Mouse (Mus musculus) left cerebral cortex, postnatal 14 days (tissue): ENCODE results near the gene Tnnt1. TPM values are rescaled to one million over a fixed set of nuclear protein-coding genes. Genes with fewer than 3 reads are reported as not detected.

Experiments used
- DNase-seq, 2 experiments: peaks; one replicate each; pipeline ENCODE4 v3.0.0; 2021 to 2022; ENCODE audit warnings: low spot score in 2 of 2, mixed read lengths in 1 of 2
- intact Hi-C: fragments of 180-260 bp; cut with DNase I; formaldehyde crosslinking; loops from one replicate; pipeline ENCODE4 v1.15.1; 2025
- total RNA-seq, 2 experiments: library from RNA; stranded (reverse); gene quantifications; 2 replicates each; pipeline ENCODE4 v1.2.3; 2021

The Tnnt1 gene
- total RNA-seq, 2 experiments from 2014 or later: 2.7 to 4.3 TPM

GRCm38 (mm10) chr7:4464194-4464824 lies 51.9 kb downstream of the Tnnt1 start:
- intact Hi-C loops: no loop called here
- no peak for DNase-seq

GRCm38 (mm10) chr7:4460576-4461434 lies 55.4 kb downstream of the Tnnt1 start, which contains the start of gene Eps8l1:
TSS of gene Eps8l1 (plus strand) at chr7:4460674.
- intact Hi-C loops: no loop called here
- no peak for DNase-seq

Other genes with a start within 250 kb of the Tnnt1 start
- gene Ncr1, start 178.7 kb downstream of the Tnnt1 start, total RNA-seq: not detected
- under 1 TPM in 1 of 2 experiments, not detected in 1; 0.13 TPM for gene Gp6, start 118.6 kb downstream of the Tnnt1 start, total RNA-seq
- 10 to 100 TPM; 27.1 to 29.4 TPM for gene Rdh13, start 70.7 kb downstream of the Tnnt1 start, total RNA-seq
- gene Eps8l1, start 55.7 kb downstream of the Tnnt1 start, total RNA-seq: 1 to 10 TPM; 3.3 to 5.1 TPM
- gene Ppp1r12c, start 14.7 kb downstream of the Tnnt1 start, total RNA-seq: 100 to 1,000 TPM; 117 to 128 TPM
- gene Tnni3, start 7.8 kb upstream of the Tnnt1 start, total RNA-seq: under 1 TPM in 1 of 2 experiments, not detected in 1; 0.55 TPM
- under 1 TPM; 0.31 to 0.34 TPM for gene Dnaaf3, start 16.1 kb upstream of the Tnnt1 start, total RNA-seq
- 100 to 1,000 TPM; 241 to 259 TPM for gene Syt5, start 31.2 kb upstream of the Tnnt1 start, total RNA-seq
- under 1 TPM; 0.57 to 0.93 TPM for gene Ptprh, start 87.7 kb upstream of the Tnnt1 start, total RNA-seq
- 10 to 100 TPM; 10.8 to 10.9 TPM for gene Tmem86b, start 115.0 kb upstream of the Tnnt1 start, total RNA-seq
- gene Ppp6r1, start 142.6 kb upstream of the Tnnt1 start, total RNA-seq: 100 to 1,000 TPM; 132 to 135 TPM
- gene Hspbp1, start 168.7 kb upstream of the Tnnt1 start, total RNA-seq: 100 to 1,000 TPM; 102 to 108 TPM
- gene Brsk1, start 174.2 kb upstream of the Tnnt1 start, total RNA-seq: 100 to 1,000 TPM; 330 to 331 TPM
- gene Tmem150b, start 208.9 kb upstream of the Tnnt1 start, total RNA-seq: under 1 TPM in 1 of 2 experiments, not detected in 1; 0.21 TPM
- 10 to 100 TPM; 37.1 to 43.3 TPM for gene Kmt5c, start 223.7 kb upstream of the Tnnt1 start, total RNA-seq
- 1 to 10 TPM; 5.1 to 5.7 TPM for gene Cox6b2, start 236.7 kb upstream of the Tnnt1 start, total RNA-seq